Mouse (Mus musculus) megakaryocyte, embryonic 14.5 days (primary cell): ENCODE data around the gene Tceal7. TPM values are rescaled to one million over a fixed set of nuclear protein-coding genes. Genes with fewer than 3 reads are reported as not detected.
A peak's percentile ranks its signal among the peaks of the same experiment; 100 is the strongest.
"Not testable (repeated sequence)": the region's sequence is repeated elsewhere in the genome, so short reads cannot be mapped to it uniquely, and the experiment has no call there.

Experiments
- H3K27me3 ChIP-seq: replicated peaks from 2 replicates; pipeline ENCODE3; 2012; ENCODE audit warnings: inconsistent platforms
- H3K36me3 ChIP-seq: replicated peaks from 2 replicates; pipeline ENCODE3; 2012; ENCODE audit warnings: low read length, inconsistent platforms, mixed read lengths
- H3K4me1 ChIP-seq: 2 replicates; pipeline ENCODE4 v1.6.1; 2012; ENCODE audit warnings: inconsistent platforms
- H3K4me3 ChIP-seq: replicated peaks from 2 replicates; pipeline ENCODE3; 2012; ENCODE audit warnings: moderate library complexity, mild to moderate bottlenecking, inconsistent platforms
- H3K9me3 ChIP-seq: 2 replicates; pipeline ENCODE4 v1.6.1; 2012; ENCODE audit warnings: inconsistent platforms
- FLI1 ChIP-seq: IDR thresholded peaks from 2 replicates; pipeline ENCODE4 v1.6.1; 2012; ENCODE audit warnings: low read length, inconsistent platforms, mixed read lengths
- GATA1 ChIP-seq: IDR thresholded peaks from 3 replicates; pipeline ENCODE4 v1.6.1; 2012; ENCODE audit warnings: mixed read lengths, low read length, inconsistent platforms, borderline replicate concordance
- polyA plus RNA-seq: library from polyadenylated mRNA; stranded (reverse); fragments of >175 nt; gene quantifications from 2 replicates; pipeline ENCODE4 v1.2.3, GENCODE M21; 2012; ENCODE audit warnings: low replicate concordance; ENCODE audit not compliant: insufficient read depth

The Tceal7 gene
- polyA plus RNA-seq, 1 experiment, result not detected

DNA sequence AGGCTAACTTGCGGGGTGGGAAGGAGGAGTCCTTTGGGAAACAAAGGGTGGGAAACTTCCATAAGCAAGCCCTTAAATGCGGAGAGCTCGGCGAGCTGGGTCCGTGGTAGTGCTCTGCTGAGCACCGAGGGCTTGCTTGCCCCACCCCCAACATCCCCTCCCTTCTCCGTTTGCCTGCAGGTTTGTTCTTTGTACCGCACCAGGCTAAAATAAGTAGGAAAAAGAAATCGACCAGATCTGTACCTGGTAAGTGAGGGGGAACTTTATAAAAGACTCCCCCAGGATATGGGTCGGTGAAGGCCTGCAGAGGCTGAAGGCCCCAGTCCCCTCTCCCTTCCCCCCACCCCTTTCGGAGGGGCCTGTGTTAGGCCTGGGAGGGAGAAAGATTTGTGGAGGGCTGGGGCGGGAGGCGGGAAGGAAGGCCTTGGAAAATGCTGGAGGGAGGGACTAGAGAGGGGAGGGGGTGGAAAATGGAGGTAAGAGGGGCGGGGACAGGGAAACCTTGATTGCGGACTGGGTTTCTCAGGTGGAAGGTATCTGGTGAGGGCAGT is 31.0 kb downstream of the Tceal7 start:
- H3K9me3 ChIP-seq, result no peaks in the 10 kb centered on the region

DNA sequence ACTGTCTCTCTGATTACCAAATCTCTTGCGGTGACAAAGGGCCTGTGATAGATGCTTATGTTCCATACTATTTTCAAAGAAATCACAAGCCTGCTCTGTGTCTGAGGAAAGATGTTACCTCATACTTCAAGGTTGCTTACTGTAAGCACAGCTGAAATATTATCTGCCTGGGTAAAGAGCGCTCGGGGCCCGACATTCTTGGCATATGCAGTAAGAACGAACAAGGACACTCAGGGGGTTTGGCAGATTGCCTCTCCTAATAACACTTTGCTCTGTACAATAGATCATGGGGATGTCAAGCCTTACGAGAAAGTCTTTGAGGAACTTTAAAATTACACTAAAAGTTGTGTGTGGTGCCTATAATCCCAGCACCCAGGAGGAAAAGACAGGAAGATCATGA is 34.2 kb downstream of the Tceal7 start:
- Histone ChIP-seq H3K4me1 (no peaks in the 10 kb centered on the region; the same call in 1 of the 2 replicates), H3K9me3 (no peaks in the 10 kb centered on the region), H3K36me3 (peaks cover 8% of the 10 kb centered on the region), H3K27me3 (no peaks in the 10 kb centered on the region), H3K4me3 (no peak overlapping the region)
- TF ChIP-seq FLI1 (no peak), GATA1 (no peak)

More for the DNA sequence above, 31.0 kb downstream of the Tceal7 start:
- Histone ChIP-seq H3K36me3 (peaks cover 8% of the 10 kb centered on the region), H3K4me3 (peak overlapping the region; percentile 92), H3K27me3 (peaks cover 3% of the 10 kb centered on the region), H3K4me1 (no peaks in the 10 kb centered on the region; the same call in 1 of the 2 replicates)
- TF ChIP-seq GATA1 (no peak), FLI1 (no peak)

DNA sequence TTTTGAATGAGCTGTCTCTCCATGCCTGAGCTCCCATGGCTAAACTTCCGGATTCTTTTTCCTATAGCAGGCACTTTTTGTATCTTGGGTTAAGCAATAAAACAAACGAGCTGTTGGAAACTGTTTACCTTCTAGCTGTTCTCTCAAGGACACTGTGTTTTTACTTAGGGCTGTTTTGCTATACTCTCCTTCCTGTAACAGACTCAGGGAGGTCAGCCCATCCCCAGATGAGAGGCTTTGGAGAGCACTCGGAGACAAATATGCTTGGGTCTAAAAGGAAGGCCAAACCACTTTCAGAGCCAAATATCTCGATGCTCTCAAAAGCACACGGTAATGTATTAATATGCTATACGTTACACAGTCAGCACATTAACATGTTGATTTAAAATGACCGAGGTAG is 35.1 kb downstream of the Tceal7 start:
- Histone ChIP-seq H3K9me3 (no peaks in the 10 kb centered on the region), H3K4me1 (no peaks in the 10 kb centered on the region; the same call in 1 of the 2 replicates), H3K4me3 (no peak overlapping the region), H3K36me3 (peaks cover 8% of the 10 kb centered on the region), H3K27me3 (no peaks in the 10 kb centered on the region)
- TF ChIP-seq FLI1 (no peak), GATA1 (no peak)

DNA sequence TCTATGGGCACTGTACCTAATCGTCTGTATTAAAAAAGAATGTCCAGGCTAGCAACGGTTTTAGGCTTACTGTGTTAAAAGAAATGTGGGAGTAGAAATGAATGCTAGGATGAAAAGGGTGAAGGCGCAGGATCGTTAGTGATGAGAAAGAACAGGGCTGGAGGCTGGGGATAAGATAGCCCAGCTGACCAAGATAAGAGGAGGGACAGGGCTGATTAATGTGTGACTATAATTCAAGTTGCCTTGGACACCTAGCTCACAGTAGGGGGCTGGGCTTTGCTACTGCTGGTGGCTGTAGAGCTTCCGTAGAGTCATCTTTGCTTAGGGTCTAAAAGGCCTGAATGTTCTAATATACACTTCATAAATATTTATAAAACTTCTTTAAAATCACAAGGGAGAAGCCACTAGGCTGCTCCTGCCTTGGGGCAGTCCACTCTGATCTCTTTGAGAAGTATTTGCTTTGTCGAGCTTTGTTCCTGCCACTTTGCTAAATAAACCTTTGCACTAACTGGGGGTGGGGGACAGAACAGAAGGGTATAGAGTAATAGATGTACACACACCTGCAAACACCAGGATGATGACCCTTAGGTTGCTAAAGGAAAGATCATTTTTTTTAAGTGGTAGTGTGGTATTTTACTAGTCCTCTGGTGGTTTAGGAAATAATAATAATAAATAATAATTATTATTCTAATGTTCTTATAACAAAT is 37.6 kb downstream of the Tceal7 start:
- no peaks in the 10 kb centered on the region for H3K4me1 ChIP-seq
- no peaks in the 10 kb centered on the region for H3K9me3 ChIP-seq
- peaks cover 8% of the 10 kb centered on the region for H3K36me3 ChIP-seq
- no peak for TF ChIP-seq GATA1
- TF ChIP-seq FLI1, result no peak
- peaks cover 2% of the 10 kb centered on the region for H3K27me3 ChIP-seq
- H3K4me3 ChIP-seq, result no peak overlapping the region

DNA sequence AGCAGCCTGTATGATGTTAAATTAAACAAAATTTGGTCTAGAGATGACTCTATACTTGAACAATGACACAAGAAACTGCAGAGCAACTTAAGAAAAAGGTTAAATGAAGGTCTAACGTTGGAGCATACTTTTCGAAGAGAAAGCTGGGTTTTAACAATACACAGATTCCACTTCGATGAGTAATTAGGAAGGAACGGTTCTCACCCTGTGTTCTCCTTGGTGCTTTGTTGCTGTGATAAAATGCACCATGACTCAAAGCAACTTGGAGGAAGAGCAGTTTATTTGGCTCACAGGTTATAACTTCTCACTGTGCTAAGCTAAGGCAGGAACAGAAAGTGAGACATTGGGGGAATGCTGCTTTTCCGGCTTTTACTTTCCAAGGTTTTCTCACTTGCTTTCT is 53.1 kb downstream of the Tceal7 start:
- no peaks in the 10 kb centered on the region for H3K9me3 ChIP-seq
- TF ChIP-seq GATA1 (no peak), FLI1 (no peak)

DNA sequence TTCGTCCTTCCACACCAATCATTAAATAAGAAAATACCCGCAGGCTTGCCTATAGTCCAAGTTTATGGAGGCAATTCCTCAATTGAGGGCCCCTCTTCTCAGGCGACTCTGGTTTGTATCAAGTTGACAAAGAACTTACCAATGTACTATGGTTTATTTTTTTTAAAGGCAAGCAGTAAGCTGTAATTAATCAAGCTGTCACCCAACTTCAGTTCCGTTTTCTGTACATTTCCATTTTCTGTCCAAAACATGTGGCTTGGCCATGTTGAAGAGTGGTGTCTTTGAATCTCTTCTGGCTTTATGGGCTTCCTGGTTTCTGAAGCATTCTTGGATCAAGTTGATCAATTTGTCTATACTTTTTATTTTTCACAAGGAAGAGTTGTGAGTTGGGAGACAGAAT is 53.6 kb downstream of the Tceal7 start:
- H3K27me3 ChIP-seq, result peaks cover 4% of the 10 kb centered on the region
- no peak for TF ChIP-seq GATA1
- TF ChIP-seq FLI1, result no peak
- H3K4me3 ChIP-seq, result no peak overlapping the region
- H3K9me3 ChIP-seq, result no peaks in the 10 kb centered on the region
- H3K36me3 ChIP-seq, result peaks cover 3% of the 10 kb centered on the region
- peaks cover 6% of the 10 kb centered on the region; the same call in 1 of the 2 replicates for H3K4me1 ChIP-seq

More for the DNA sequence above, 53.1 kb downstream of the Tceal7 start:
- H3K4me3 ChIP-seq, result no peak overlapping the region
- H3K36me3 ChIP-seq, result peaks cover 3% of the 10 kb centered on the region
- peaks cover 4% of the 10 kb centered on the region for H3K27me3 ChIP-seq
- H3K4me1 ChIP-seq, result peaks cover 6% of the 10 kb centered on the region; the same call in 1 of the 2 replicates

DNA sequence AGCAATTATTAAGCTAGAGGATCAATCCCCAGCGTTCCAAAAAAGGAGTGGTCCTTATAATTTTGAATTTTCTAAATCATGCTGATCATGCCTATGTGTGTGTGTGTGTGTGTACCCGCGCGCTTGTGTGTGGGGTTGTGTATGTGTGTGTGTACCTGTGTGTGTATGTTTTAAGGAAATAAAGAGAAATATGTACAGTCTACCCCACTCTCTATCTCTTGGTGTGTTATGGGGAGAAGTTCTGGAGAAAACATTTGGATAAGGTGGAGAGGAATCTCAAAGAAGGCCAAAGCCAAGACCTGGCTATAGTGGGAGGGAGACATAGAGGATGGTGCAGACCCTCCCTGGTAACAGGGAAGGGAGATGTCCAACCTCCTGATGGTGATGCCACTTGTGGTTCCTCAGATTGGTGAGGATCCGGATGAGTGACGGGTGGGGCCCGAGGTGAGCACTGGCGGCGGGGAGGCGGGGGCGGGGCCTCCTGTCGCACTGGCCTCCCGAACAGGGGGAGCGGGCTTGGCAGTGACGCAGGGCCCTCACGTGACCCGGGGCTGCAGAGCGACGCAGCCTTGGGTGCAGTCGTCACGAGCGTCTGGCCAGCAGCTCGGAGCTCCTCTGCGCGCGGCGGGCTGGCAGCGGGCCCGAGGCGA is 55.3 kb downstream of the Tceal7 start, which contains the start of gene Bex3:
Gene Bex3 (plus strand): TSS at position 511 of the 650 bp plus-strand sequence.
- peak within 1 kb of the TSS; percentile 83 for H3K4me3 ChIP-seq
- H3K27me3 ChIP-seq, H3K4me1 ChIP-seq, H3K9me3 ChIP-seq, H3K36me3 ChIP-seq: not testable (repeated sequence)

DNA sequence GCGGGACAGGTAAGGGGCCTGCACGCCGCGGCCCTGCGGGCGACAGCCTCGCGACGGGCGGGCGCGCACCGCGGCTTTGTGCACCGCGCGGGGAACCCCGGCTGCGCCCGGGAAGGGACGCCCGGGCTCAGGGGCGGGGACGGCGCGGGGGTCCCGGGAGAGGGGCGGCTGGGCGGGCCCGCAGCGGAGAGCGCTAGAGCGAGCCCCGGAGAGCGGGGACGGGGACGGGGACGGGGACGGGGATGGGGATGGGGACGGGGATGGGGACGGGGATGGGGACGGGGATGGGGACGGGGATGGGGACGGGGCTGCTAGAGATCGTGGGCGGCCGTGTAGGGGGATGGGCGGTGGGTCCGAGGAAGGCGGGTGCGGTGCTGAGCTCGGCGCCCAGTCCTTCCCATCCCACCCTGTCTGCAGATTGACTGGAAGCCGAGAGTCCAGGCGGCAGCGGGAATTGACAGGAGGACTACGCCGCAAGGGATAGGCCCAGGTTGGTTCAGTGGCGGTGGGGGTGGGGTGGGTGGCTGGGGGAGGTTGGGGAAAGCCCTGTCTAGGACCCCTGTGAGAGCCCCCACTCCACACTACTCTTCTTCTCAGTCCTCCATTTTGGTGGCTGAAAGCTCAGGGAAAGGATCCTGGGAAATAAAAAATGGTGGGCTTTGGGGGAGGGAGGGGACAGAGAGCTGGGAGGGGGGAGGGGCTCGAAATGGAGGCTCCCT is 56.0 kb downstream of the Tceal7 start:
- peak overlapping the region; percentile 83 for H3K4me3 ChIP-seq
- not testable (repeated sequence) for H3K27me3 ChIP-seq, H3K36me3 ChIP-seq, H3K9me3 ChIP-seq, H3K4me1 ChIP-seq

DNA sequence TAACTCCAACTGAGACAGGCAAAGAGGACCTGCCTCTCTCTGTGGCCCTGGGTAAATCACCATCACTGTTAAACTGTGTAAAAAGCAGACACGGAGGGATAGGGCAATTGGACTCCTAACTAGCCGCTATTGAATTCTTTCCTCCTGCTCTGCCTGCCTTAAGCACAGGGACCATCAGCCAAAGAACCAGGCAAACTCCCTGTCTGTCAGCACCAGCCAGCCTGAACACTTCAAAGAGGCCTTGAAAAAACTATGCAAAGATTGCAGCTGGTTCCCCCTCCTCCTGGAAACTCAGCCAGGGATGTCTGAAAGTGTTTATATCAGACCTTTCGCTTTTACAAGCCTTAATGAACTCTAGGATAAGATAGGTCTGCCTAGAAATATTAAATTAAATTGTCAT is 60.0 kb downstream of the Tceal7 start:
- H3K9me3 ChIP-seq, result no peaks in the 10 kb centered on the region
- H3K27me3 ChIP-seq, result peaks cover 17% of the 10 kb centered on the region
- peaks cover 6% of the 10 kb centered on the region; the same call in 1 of the 2 replicates for H3K4me1 ChIP-seq
- TF ChIP-seq FLI1 (no peak), GATA1 (no peak)
- H3K4me3 ChIP-seq, result no peak overlapping the region
- H3K36me3 ChIP-seq, result peaks cover 3% of the 10 kb centered on the region

DNA sequence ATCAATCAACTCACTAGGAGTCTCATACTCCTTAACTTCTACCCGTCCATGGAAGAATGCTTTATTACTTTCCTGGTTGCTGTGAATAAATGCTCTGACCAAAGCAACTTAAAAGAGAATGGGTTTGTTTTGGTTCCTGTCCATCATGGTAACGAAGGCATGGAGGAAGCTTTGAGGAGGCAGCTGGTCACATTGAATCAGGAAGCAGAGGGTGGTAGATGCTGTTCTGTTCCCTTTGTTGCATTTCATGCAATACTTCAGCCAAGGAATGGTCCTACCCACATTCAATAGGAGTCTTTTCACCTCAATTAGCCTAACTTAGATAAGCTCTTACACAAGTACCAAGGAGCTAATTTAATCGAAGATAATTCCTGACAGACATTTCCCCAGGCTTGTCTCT is 60.8 kb downstream of the Tceal7 start:
- no peak for TF ChIP-seq FLI1
- TF ChIP-seq GATA1, result no peak
- Histone ChIP-seq H3K4me3 (no peak overlapping the region), H3K9me3 (no peaks in the 10 kb centered on the region), H3K4me1 (peaks cover 6% of the 10 kb centered on the region; the same call in 1 of the 2 replicates), H3K27me3 (peaks cover 19% of the 10 kb centered on the region), H3K36me3 (peaks cover 3% of the 10 kb centered on the region)

Other genes with a start within 250 kb of the Tceal7 start
- 3.4 TPM in 1 of 2 replicates, not detected in the other for gene Arxes2, start 221.0 kb upstream of the Tceal7 start, polyA plus RNA-seq
- 0.81 TPM in 1 of 2 replicates, not detected in the other for gene Arxes1, start 181.4 kb upstream of the Tceal7 start, polyA plus RNA-seq
- gene Bex2, start 146.5 kb upstream of the Tceal7 start, polyA plus RNA-seq, result 1.1 TPM in 1 of 2 replicates, not detected in the other
- gene Nxf3, start 129.5 kb upstream of the Tceal7 start, polyA plus RNA-seq, result not detected in 2 replicates
- 9.5 TPM in 1 of 2 replicates, not detected in the other for gene Bex4, start 75.8 kb upstream of the Tceal7 start, polyA plus RNA-seq
- gene Tceal8, start 42.4 kb upstream of the Tceal7 start, polyA plus RNA-seq, result 25.8 TPM in 1 of 2 replicates, not detected in the other
- gene Tceal5, start 10.9 kb upstream of the Tceal7 start, polyA plus RNA-seq, result 0.58 and 2.3 TPM in 2 replicates
- 12.7 TPM in 1 of 2 replicates, not detected in the other for gene Bex1, start 734 bp downstream of the Tceal7 start, polyA plus RNA-seq
- gene Tceal9, start 30.3 kb downstream of the Tceal7 start, polyA plus RNA-seq, result 4.2 and 79.7 TPM in 2 replicates
- gene Bex3, start 55.5 kb downstream of the Tceal7 start, polyA plus RNA-seq, result 46.6 and 242 TPM in 2 replicates